Mouse (Mus musculus) neural tube, embryonic 14.5 days (tissue): ENCODE data around the gene Dlg2. TPM values are rescaled to one million over a fixed set of nuclear protein-coding genes. Genes with fewer than 3 reads are reported as not detected.

ENCODE experiments used
- ATAC-seq: fragments of 200-750 bp; cut with Nextera tagmentation; 2 replicates; pipeline ENCODE4 v1.8.0; 2017; ENCODE audit warnings: low read depth, mild to moderate bottlenecking, moderate TSS enrichment, moderate library complexity
- H3K27ac ChIP-seq: fragments of 300-500 bp; sonication (generic); 2 replicates; pipeline ENCODE4 v1.5.1; 2014; ENCODE audit warnings: low read depth, mild to moderate bottlenecking, control low read depth, low read length, moderate library complexity, mixed read lengths
- H3K27me3 ChIP-seq: fragments of 300-500 bp; sonication (generic); 2 replicates; pipeline ENCODE4 v1.6.1; 2014; ENCODE audit warnings: low read length; ENCODE audit not compliant: control insufficient read depth, insufficient read depth
- H3K36me3 ChIP-seq: fragments of 300-500 bp; sonication (generic); 2 replicates; pipeline ENCODE4 v1.6.1; 2014; ENCODE audit warnings: low read length, mixed read lengths; ENCODE audit not compliant: control insufficient read depth, insufficient read depth
- H3K4me1 ChIP-seq: fragments of 300-500 bp; sonication (generic); 2 replicates; pipeline ENCODE4 v1.6.1; 2014; ENCODE audit warnings: low read length; ENCODE audit not compliant: control insufficient read depth, insufficient read depth
- H3K4me2 ChIP-seq: fragments of 300-500 bp; sonication (generic); 2 replicates; pipeline ENCODE4 v1.6.1; 2014; ENCODE audit warnings: mild to moderate bottlenecking, low read depth, low read length, control low read depth
- H3K4me3 ChIP-seq: fragments of 300-500 bp; sonication (generic); 2 replicates; pipeline ENCODE4 v1.5.1; 2014; ENCODE audit warnings: low read depth, low read length, control low read depth, mixed read lengths
- H3K9ac ChIP-seq: fragments of 300-500 bp; sonication (generic); replicated peaks from 2 replicates; pipeline ENCODE4 v1.6.1; 2014; ENCODE audit warnings: low read depth, mild to moderate bottlenecking, control low read depth, low read length, mixed read lengths
- H3K9me3 ChIP-seq: fragments of 300-500 bp; sonication (generic); 2 replicates; pipeline ENCODE4 v1.6.1; 2016; ENCODE audit warnings: low read length; ENCODE audit not compliant: control insufficient read depth
- WGBS: fragments of 180-500 bp; shearing (Covaris S2); extraction: QIAGEN DNeasy Blood & Tissue Kit; methylation state at CpG from one replicate; pipeline ENCODE4 v1.1.7; 2014; 5-methylcytosine and 5-hydroxymethylcytosine counted together
- polyA plus RNA-seq: library from polyadenylated mRNA; unstranded; fragments of >200 nt; fragmentation: Nextera tagmentation; extraction: Ambion mirVana; gene quantifications from 2 replicates; pipeline ENCODE4 v1.2.1, GENCODE M21; 2014

Dlg2 gene
- polyA plus RNA-seq, 1 experiment from 2014 or later: 48.0 TPM

DNA sequence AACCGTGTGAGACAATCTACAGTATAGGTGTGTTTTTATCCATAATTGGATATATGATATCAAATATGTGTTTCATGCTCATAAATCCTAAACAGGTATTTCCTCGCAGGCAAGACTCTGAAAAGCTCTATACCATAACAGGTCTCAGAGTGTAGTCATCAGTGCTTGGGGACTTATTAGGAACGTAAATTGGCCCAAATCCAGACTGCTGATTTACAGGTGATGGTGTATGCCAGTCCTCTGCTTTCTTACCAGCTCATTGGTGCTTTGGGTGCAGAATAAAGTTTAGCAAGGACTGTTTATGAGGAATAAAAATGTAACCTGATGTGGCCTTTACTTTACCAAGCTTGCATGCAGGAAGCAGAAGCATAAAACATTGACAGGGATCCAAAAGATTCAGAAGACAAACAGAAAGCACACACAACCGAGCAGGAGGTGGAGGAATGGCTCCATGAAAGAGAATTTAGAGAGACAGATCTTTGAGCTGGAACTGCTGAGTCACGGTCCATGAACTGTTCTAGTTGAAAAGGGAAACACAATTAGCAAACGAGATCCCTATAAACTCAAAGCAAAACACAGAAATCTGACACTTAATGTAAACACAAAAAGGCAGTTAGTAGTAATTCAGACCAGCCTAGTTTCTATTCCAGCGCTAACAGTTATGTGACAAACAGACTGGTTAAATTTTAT, 226.8 kb downstream of the Dlg2 start:
- no peaks in the 10 kb centered on the region for H3K36me3 ChIP-seq
- H3K27me3 ChIP-seq: no peaks in the 10 kb centered on the region
- WGBS: 65% methylated on average over 7 of the region's 7 CpGs
- no peaks in the 10 kb centered on the region for H3K4me1 ChIP-seq
- no peak for ATAC-seq
- H3K9ac ChIP-seq: no peak overlapping the region
- H3K4me3 ChIP-seq: no peak overlapping the region
- H3K27ac ChIP-seq: no peak overlapping the region
- no peak overlapping the region for H3K4me2 ChIP-seq
- no peaks in the 10 kb centered on the region for H3K9me3 ChIP-seq

DNA sequence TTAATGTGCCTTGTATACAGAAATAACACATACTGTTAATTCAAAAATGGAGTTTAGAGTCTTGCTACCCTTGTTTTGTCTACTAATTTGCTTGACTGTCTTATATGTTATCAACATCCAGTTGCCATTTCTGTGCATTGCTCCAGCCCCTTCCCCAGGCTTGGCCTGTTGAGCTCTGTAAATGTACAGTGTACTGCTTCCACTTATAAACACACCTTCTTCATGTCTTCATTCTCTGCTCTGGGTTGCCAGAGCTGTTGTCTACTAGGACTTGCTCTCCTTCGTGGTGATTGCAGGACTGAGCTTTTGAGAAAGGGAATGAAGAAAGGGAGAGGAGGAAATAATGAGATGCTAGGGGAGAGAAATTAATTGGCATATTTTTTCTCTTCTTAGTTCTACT, 227.5 kb downstream of the Dlg2 start:
- ATAC-seq: no peak
- Histone ChIP-seq H3K9me3 (no peaks in the 10 kb centered on the region), H3K4me1 (no peaks in the 10 kb centered on the region), H3K4me3 (no peak overlapping the region), H3K36me3 (no peaks in the 10 kb centered on the region), H3K27me3 (no peaks in the 10 kb centered on the region), H3K4me2 (no peak overlapping the region), H3K9ac (no peak overlapping the region), H3K27ac (no peak overlapping the region)
- WGBS: 78% methylated on average over 1 of the region's 1 CpGs

DNA sequence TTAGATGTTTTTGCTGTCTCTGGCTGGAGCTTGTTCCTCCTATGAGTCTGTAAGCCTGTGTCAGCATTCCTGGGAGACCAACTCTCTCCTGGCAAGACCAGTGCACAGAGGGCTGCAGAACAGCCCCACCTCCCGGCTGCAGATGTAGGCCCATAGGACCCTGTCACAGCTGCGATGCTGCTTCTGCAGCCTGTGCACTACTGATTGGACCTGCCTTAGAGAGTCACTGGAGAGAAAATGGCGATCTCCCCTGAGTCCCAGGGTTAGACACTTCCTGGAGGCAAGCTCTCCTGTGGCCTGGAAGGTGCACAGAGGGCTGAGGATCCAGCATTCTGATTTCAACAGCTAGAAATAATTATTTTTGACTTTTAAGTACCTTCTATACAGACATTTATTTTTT, 257.6 kb downstream of the Dlg2 start:
- WGBS: 49% methylated on average over 3 of the region's 3 CpGs
- ATAC-seq: no peak
- no peak overlapping the region for H3K4me3 ChIP-seq

DNA sequence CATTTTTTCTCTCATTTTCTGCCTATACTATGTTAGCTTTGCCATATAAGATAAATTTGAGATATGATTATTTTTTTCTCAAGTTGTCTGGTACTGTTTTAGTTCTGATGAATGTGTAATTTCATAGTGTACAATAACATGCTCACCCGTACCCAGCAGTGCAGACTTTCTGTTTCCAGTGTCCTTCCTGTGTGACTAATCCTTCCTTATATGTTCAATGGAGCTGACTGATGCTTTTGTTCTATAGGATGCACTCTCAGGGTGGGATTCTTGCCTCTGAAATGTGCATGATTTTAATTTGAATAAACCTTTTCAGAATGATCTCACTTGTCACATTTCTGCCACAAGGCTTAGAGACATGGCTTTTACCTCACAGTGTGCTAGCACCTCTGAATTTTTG, 259.9 kb downstream of the Dlg2 start:
- no peak for ATAC-seq
- no peaks in the 10 kb centered on the region for H3K9me3 ChIP-seq
- H3K4me3 ChIP-seq: no peak overlapping the region
- no peaks in the 10 kb centered on the region for H3K27me3 ChIP-seq
- H3K27ac ChIP-seq: no peak overlapping the region
- H3K4me2 ChIP-seq: no peak overlapping the region
- H3K36me3 ChIP-seq: no peaks in the 10 kb centered on the region
- H3K4me1 ChIP-seq: no peaks in the 10 kb centered on the region
- H3K9ac ChIP-seq: no peak overlapping the region
- WGBS: 18% methylated on average over 1 of the region's 1 CpGs

More for the DNA sequence above, 257.6 kb downstream of the Dlg2 start:
- Histone ChIP-seq H3K27ac (no peak overlapping the region), H3K9ac (no peak overlapping the region), H3K9me3 (no peaks in the 10 kb centered on the region), H3K4me1 (no peaks in the 10 kb centered on the region), H3K27me3 (no peaks in the 10 kb centered on the region), H3K4me2 (no peak overlapping the region), H3K36me3 (no peaks in the 10 kb centered on the region)

DNA sequence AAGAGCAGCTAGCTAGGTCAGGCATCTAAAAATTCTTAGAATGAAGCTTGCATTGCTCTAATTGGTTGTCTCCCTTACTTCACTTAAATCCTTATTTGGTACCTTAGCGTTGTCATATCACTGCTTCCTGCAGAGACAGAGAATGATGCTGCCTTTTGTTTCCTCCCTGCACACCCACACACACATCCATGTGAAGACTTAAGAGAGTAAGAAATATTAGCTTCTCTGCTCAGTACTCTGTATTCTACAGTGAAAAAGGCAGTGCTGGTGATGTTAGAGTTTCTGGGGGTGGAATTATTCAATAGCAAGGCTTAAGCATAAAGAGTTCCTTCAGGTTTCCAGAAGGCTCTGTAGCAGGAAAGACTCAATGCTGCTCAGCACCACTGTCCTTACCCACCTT, 272.2 kb downstream of the Dlg2 start:
- no peak for ATAC-seq
- H3K27me3 ChIP-seq: no peaks in the 10 kb centered on the region
- no peaks in the 10 kb centered on the region for H3K4me1 ChIP-seq
- WGBS: 78% methylated on average over 1 of the region's 1 CpGs
- no peaks in the 10 kb centered on the region for H3K36me3 ChIP-seq
- H3K4me3 ChIP-seq: no peak overlapping the region
- H3K27ac ChIP-seq: no peak overlapping the region
- no peaks in the 10 kb centered on the region for H3K9me3 ChIP-seq
- no peak overlapping the region for H3K9ac ChIP-seq
- no peak overlapping the region for H3K4me2 ChIP-seq

DNA sequence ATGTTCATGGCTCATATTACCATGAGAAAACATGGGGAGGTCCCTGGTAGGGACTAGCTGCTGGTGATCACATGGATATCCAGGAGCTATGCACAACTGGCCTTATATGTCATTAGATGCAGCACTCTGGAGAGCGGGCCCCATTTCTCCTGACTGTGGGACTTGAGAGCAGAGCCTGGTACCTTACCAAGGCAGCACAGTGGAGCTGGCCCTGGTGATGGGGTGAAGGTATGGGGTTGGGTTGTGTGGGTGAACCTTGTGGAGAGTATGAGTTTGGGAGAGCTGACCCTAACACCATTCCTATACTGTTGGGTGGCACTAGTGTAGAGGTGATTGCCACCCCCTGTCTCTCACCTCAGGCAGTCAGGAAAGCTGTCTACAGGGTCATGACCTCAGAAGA, 311.5 kb downstream of the Dlg2 start:
- no peaks in the 10 kb centered on the region for H3K4me1 ChIP-seq
- 86% methylated on average over 1 of the region's 1 CpGs for WGBS
- H3K27me3 ChIP-seq: no peaks in the 10 kb centered on the region
- no peak overlapping the region for H3K4me2 ChIP-seq
- no peaks in the 10 kb centered on the region for H3K36me3 ChIP-seq
- H3K27ac ChIP-seq: no peak overlapping the region
- ATAC-seq: no peak; the same call in 1 of the 2 replicates
- H3K9me3 ChIP-seq: no peaks in the 10 kb centered on the region
- no peak overlapping the region for H3K9ac ChIP-seq
- H3K4me3 ChIP-seq: no peak overlapping the region

DNA sequence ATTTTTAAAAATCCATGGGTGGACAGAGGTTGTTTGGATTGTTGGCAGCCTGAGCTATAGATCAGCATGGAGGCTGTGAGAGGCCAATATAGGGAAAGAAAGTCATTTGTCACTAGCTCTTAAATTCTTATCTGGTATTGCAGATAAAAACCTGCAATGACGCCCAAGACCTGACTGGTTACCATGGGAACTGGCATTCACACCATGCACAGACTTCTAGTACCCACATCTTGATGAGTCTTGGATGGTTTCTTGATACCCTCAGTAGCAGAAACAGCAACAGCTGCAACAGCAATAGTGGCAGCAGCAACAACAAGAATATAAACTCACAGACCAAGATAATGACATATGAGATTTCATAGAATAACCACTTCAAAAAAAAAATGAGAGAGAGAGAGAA, 315.1 kb downstream of the Dlg2 start:
- WGBS: 42% methylated on average over 1 of the region's 1 CpGs
- H3K4me2 ChIP-seq: no peak overlapping the region
- no peak overlapping the region for H3K4me3 ChIP-seq
- no peak for ATAC-seq
- H3K9me3 ChIP-seq: no peaks in the 10 kb centered on the region
- no peak overlapping the region for H3K27ac ChIP-seq
- no peaks in the 10 kb centered on the region for H3K36me3 ChIP-seq
- no peaks in the 10 kb centered on the region for H3K4me1 ChIP-seq
- H3K27me3 ChIP-seq: no peaks in the 10 kb centered on the region
- H3K9ac ChIP-seq: no peak overlapping the region

DNA sequence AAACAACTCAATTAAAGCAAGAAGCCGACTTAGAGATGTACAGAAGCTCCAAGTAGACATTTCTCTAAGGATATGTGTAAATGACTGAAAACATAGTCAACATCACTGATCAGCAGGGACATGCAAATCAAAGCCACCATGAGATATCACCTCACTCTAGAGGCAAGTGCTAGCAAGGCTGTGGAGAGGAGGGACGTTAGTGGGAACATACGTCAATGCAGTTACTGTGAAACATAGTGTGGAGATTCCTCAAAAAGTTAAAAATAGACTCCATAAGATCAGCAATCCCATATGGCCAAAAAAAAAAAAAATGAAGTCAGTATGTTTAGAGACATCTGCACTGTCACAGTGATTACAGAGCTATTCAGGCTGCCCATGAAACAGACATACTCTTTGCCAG, 349.2 kb downstream of the Dlg2 start:
- H3K4me1 ChIP-seq: no peaks in the 10 kb centered on the region
- H3K27ac ChIP-seq: no peak overlapping the region
- no peak overlapping the region for H3K9ac ChIP-seq
- no peak for ATAC-seq
- H3K36me3 ChIP-seq: no peaks in the 10 kb centered on the region
- WGBS: 93% methylated on average over 3 of the region's 3 CpGs
- H3K4me3 ChIP-seq: no peak overlapping the region
- H3K4me2 ChIP-seq: no peak overlapping the region
- H3K9me3 ChIP-seq: no peaks in the 10 kb centered on the region
- no peaks in the 10 kb centered on the region for H3K27me3 ChIP-seq

DNA sequence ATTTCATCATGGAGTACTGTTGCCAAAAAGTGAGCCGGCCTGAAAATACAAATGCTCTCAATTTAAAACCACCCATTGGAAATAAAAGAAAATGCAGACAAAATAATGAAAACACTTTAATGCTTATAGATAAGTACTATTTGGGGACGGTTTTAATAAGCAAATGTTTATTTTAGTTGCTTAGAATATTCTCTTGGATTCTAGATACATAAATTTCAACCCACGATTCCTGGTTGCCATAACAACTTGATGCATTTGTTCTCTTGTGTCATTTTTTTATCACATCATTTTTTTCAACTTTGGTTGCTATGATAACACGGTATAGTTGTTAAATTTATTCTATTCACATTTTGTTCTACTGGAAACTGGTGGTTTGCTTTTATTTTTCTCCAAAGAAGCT, 364.8 kb downstream of the Dlg2 start:
- no peak overlapping the region for H3K27ac ChIP-seq
- no peak for ATAC-seq
- H3K9me3 ChIP-seq: no peaks in the 10 kb centered on the region
- H3K36me3 ChIP-seq: no peaks in the 10 kb centered on the region
- H3K4me2 ChIP-seq: no peak overlapping the region
- no peaks in the 10 kb centered on the region for H3K27me3 ChIP-seq
- no peak overlapping the region for H3K9ac ChIP-seq
- H3K4me3 ChIP-seq: no peak overlapping the region
- peaks cover 7% of the 10 kb centered on the region; the same call in 1 of the 2 replicates for H3K4me1 ChIP-seq
- 73% methylated on average over 4 of the region's 4 CpGs for WGBS
